Mouse (Mus musculus) spleen, postnatal 36 days (tissue): Measurements from ENCODE around the gene Msi2.

ENCODE experiments used
- DNase-seq, 2 experiments: peaks; one replicate each; pipeline ENCODE4 v3.0.0; 2022; ENCODE audit warnings: low spot score in 2 of 2, mixed read lengths in 1 of 2

The Msi2 gene

DNA sequence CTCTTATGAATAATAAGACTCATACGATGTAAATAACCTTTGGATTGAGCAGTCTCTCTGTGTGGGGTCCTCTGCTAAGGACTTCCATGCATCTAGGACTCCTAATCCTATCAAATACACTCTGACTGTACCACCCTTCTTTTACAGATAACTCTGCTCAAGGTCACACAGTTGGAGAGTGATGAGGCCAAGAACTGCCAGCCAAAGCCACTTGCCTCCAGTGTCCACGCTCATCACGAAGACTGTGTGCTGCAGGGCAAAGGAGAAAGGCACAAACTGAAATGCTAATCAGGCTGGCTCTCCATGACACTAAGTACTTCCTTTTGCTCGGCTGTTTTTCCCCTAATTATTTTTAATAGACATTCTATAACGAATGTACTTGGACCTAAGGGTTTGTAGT is 153.9 kb downstream of the Msi2 start:
- no peak for DNase-seq

DNA sequence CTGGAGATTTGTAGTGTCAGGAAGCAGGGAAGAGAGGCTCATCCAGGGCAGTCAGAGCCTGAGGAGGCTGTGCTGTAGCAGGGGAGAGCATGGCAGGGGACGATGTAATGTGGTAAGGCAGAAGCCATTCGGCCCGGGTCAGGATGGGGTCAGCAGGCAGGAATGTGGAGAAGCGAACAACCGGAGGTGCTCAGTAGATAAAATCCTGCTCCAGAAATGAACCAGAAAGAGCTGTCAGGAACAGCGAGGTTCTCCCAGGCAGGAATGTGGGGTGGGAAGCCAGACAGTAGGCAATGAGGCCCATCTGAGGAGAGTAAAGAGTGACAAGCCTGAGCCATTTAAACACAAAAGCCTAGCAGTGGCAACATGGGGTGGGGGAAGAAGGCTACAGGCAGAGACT is 157.1 kb downstream of the Msi2 start:
- no peak for DNase-seq

GRCm38 (mm10) chr11:88560634-88561033 is 157.7 kb downstream of the Msi2 start:
- no peak for DNase-seq

- DNase-seq, result peak; percentile 60 to 76
Observed at GRCm38 (mm10) chr11:88559365-88559970, 158.8 kb downstream of the Msi2 start.

DNA sequence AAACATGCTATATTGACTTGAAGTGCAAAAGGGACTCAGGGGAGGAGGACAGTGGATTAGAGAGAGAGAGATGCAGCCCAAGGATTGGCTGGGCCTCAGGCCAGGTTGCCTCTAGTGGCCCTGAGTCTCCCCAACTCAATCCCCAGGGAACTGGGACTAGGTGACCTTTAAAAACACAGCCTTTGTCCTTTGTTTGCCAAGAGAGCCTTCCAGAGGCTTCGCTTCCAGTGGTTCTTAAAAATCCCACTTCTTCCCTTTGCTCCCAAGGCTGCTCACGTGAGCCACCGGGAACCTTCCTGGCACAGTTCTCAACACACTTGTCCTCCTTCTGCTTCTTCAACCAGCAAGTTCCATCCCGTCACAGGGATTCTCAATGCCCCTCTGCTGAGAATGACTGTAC is 159.6 kb downstream of the Msi2 start:
- no peak for DNase-seq

GRCm38 (mm10) chr11:88557828-88558580 is 160.3 kb downstream of the Msi2 start:
- DNase-seq, result no peak

DNA sequence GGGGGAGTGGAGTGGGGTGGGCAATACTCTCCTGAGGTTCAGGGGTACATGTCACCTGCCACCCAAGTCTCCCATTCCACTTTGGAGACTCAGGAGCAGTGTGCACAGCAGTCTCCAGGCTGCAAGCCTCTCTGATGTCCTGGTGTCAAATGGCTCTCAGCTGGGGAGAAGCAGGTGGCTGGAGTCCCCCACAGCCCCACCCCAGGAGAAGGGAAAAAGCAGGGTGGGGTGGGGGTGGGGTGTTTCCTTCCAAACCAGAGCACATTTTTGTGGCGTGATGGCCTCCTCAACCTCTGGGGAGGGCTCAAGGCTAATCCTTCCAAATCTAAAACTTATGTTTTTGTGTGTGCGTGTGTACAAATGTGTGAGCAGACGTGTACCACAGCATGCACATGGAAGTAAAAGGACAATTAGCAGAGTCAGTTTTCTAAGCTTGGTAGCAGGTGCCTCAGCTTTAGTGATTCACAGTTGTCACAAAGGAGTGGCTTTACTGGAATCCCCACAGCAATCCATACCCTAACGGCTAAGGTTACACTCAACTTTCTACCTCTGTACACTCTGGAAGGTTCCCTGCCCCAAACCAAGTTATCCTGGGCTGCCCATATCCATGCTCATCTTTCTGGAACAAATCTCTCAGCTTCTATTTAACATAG is 161.1 kb downstream of the Msi2 start:
- no peak for DNase-seq

DNA sequence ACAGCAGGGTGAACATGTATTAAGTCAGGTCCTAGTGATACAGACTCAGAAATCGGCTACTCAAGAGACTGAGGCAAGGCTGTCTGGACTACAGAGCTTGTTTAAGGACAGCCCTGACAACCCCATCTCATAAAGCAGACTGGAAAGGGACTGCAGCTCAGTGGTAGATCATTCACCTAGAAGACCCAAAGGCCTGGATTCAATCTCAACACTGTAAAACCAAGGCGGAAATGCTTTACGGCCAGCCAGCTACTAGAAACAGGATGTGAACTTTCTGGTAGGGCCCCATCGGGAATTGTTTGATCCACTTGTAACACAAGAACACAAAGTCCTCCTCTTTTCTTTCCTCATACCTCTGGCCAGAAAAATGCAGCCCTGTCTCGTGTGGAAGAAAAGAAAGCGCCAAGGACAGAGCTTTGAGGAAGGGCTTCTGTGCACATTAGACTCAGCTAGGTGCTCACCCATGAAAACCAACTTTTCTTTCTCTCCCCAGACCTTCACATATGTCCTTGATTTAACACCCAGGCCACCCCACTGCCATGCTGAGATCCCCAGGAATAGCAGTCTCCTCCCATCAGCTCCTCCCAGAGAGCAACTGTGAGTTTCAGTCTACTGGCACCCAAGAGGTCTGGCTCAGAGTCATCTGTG is 162.3 kb downstream of the Msi2 start:
- DNase-seq, result peak; percentile 60 to 64

GRCm38 (mm10) chr11:88555232-88555818 is 163.0 kb downstream of the Msi2 start:
- no peak for DNase-seq

GRCm38 (mm10) chr11:88553521-88554310 is 164.6 kb downstream of the Msi2 start:
- no peak for DNase-seq

- DNase-seq, result peak; percentile 51
Observed at GRCm38 (mm10) chr11:88552987-88553386, 165.3 kb downstream of the Msi2 start.

DNA sequence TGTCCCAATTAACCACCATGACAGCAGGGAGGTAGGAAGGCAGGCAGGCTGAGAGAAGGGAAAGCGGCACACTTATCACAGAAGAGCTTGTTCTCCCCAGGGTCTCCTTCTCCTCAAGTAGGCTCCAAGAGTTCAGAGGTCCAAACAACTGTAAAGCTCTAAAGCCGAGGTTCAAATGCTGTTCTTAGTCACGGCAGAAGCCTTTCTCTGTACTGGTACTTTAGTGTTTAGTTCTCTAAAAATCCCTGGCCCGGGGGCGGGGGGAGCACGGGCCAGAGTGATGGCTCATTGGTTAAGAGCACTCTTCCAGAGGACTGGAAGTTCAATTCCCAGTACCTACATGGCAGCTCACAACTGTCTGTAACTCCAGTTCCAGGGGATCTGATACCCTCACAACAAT is 165.9 kb downstream of the Msi2 start:
- DNase-seq, result no peak

GRCm38 (mm10) chr11:88551034-88551433 is 167.3 kb downstream of the Msi2 start:
- DNase-seq, result peak; percentile 70 to 77

- DNase-seq, result no peak
Observed at GRCm38 (mm10) chr11:88550083-88550907, 168.0 kb downstream of the Msi2 start.

DNA sequence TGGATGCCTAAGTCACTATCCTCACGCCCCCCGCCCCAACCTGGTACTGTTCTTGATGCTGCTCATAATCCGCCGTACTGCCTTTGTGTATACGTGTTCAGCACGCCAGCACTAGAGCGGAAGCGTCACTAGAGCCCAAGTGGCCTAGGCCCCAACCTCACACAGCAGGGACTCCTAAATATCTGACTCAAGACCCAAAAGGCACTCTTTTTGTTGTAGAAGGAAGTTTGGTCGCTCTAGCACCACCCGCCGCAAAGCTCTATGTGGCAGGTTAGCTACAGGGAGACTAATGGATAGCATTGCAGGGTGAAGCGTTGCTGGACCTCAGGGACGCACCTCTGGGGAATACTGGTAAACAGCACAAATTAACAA is 168.8 kb downstream of the Msi2 start:
- DNase-seq, result no peak

GRCm38 (mm10) chr11:88548832-88549528 is 169.3 kb downstream of the Msi2 start:
- DNase-seq, result no peak

DNA sequence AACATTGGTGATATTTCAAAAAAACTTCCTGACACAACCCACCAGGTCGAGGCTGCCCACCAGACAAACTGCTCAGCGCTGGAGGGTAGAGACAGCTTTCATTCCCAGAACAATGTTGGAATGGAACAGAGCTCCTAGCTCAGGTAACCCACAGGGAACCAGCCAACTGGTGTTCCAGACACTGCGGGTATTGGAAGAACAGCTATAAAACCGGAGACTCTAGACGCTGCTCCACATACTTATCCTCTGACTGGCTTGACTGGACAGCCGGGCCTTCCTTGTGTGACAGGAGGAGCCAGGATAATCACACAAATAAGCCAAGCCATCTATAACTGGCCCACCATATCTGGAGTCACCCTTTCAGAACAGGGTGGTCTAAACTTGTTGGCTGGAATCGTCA is 169.9 kb downstream of the Msi2 start:
- no peak for DNase-seq

DNA sequence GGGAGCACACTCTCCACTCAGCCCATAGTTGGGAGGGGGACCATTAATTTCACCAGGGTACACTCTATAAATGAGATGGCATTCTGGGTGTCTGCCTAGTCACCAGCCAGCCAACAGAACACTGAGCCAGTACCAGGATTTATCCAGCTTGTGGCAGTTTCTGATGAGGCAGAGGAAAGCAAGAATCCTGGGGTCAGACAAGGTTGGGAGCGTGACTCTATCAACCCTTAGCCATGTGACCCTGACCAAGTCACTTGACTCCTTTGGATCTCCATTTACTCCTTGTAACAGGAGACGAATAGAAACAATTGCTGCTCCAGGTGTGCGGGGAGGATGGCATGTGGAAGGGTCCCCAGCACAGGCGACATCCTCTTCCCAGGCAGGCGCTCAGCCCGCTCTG is 174.5 kb downstream of the Msi2 start:
- DNase-seq, result no peak

GRCm38 (mm10) chr11:88542817-88543216 is 175.5 kb downstream of the Msi2 start:
- no peak for DNase-seq
